Mouse (Mus musculus) heart, postnatal 0 days (tissue): ENCODE results near the gene Tex9. TPM values are rescaled to one million over a fixed set of nuclear protein-coding genes. Genes with fewer than 3 reads are reported as not detected.

Experiments used
- ATAC-seq: fragments of 200-750 bp; cut with Nextera tagmentation; 2 replicates; pipeline ENCODE4 v1.8.0; 2017; ENCODE audit warnings: low read depth, moderate number of reproducible peaks, moderate library complexity; ENCODE audit not compliant: insufficient read depth
- DNase-seq: peaks from one replicate; pipeline ENCODE4 v3.0.0-alpha.2; 2016; ENCODE audit warnings: low spot score
- H3K27ac ChIP-seq: fragments of 300-500 bp; sonication (generic); 2 replicates; pipeline ENCODE4 v1.5.1; 2014; ENCODE audit warnings: low read depth, mild to moderate bottlenecking
- H3K27me3 ChIP-seq: fragments of 300-500 bp; sonication (generic); 2 replicates; pipeline ENCODE4 v1.6.1; 2014; ENCODE audit warnings: low read length, mixed read lengths; ENCODE audit not compliant: control insufficient read depth, insufficient read depth
- H3K36me3 ChIP-seq: fragments of 300-500 bp; sonication (generic); replicated peaks from 2 replicates; pipeline ENCODE4 v1.6.1; 2014; ENCODE audit warnings: low read length, mixed read lengths; ENCODE audit not compliant: control insufficient read depth, insufficient read depth
- H3K4me1 ChIP-seq: fragments of 300-500 bp; sonication (generic); 2 replicates; pipeline ENCODE4 v1.6.1; 2014; ENCODE audit warnings: antibody characterized with exemption; ENCODE audit not compliant: control insufficient read depth, insufficient read depth
- H3K4me2 ChIP-seq: fragments of 300-500 bp; sonication (generic); 2 replicates; pipeline ENCODE4 v1.6.1; 2014; ENCODE audit warnings: low read depth, mild to moderate bottlenecking, low read length, moderate library complexity
- H3K4me3 ChIP-seq: fragments of 300-500 bp; sonication (generic); 2 replicates; pipeline ENCODE4 v1.5.1; 2014; ENCODE audit warnings: low read depth, low read length
- H3K9ac ChIP-seq: fragments of 300-500 bp; sonication (generic); replicated peaks from 2 replicates; pipeline ENCODE4 v1.6.1; 2014; ENCODE audit warnings: low read depth, low read length, mixed read lengths
- H3K9me3 ChIP-seq: fragments of 300-500 bp; sonication (generic); replicated peaks from 2 replicates; pipeline ENCODE4 v1.6.1; 2016; ENCODE audit warnings: low read length; ENCODE audit not compliant: control insufficient read depth
- CTCF ChIP-seq: IDR thresholded peaks from 2 replicates; pipeline ENCODE4 v1.5.1; 2016; ENCODE audit warnings: antibody characterized with exemption, control low read depth, low read depth
- EP300 ChIP-seq: IDR thresholded peaks from 2 replicates; pipeline ENCODE4 v1.6.1; 2016; ENCODE audit warnings: antibody characterized with exemption, low read depth
- WGBS: fragments of 180-500 bp; shearing (Covaris S2); extraction: QIAGEN DNeasy Blood & Tissue Kit; methylation state at CpG from one replicate; pipeline ENCODE4 v1.1.7; 2014; 5-methylcytosine and 5-hydroxymethylcytosine counted together
- polyA plus RNA-seq: library from polyadenylated mRNA; unstranded; fragments of >200 nt; fragmentation: Nextera tagmentation; extraction: Ambion mirVana; gene quantifications from 2 replicates; pipeline ENCODE4 v1.2.1, GENCODE M21; 2015
- total RNA-seq: library from RNA; depleted of rRNA; stranded (reverse); fragments of >200 nt; gene quantifications from 2 replicates; pipeline ENCODE4 v1.2.3, GENCODE M21; 2014; ENCODE audit warnings: low replicate concordance

The Tex9 gene
- total and polyA plus RNA-seq, 2 experiments from 2014 or later = 0.76 to 6.3 TPM

GRCm38 (mm10) chr9:72520849-72521248, 28.8 kb upstream of the Tex9 start:
- Histone ChIP-seq H3K27ac (no peak overlapping the region), H3K4me2 (no peak overlapping the region), H3K4me1 (no peaks in the 10 kb centered on the region), H3K4me3 (no peak overlapping the region), H3K9me3 (no peaks in the 10 kb centered on the region), H3K27me3 (no peaks in the 10 kb centered on the region), H3K9ac (no peak overlapping the region), H3K36me3 (no peaks in the 10 kb centered on the region)
- ATAC-seq (no peak), DNase-seq (no peak)
- no peak for TF ChIP-seq CTCF
- no peak for TF ChIP-seq EP300

- Histone ChIP-seq H3K4me1 (no peaks in the 10 kb centered on the region), H3K27ac (no peak overlapping the region), H3K36me3 (no peaks in the 10 kb centered on the region), H3K9me3 (no peaks in the 10 kb centered on the region), H3K4me2 (no peak overlapping the region), H3K9ac (no peak overlapping the region), H3K4me3 (no peak overlapping the region), H3K27me3 (no peaks in the 10 kb centered on the region)
- no peak for ATAC-seq
- no peak for DNase-seq
- TF ChIP-seq CTCF = no peak
- no peak for TF ChIP-seq EP300
Measured at GRCm38 (mm10) chr9:72519246-72519645, 27.2 kb upstream of the Tex9 start.

DNA sequence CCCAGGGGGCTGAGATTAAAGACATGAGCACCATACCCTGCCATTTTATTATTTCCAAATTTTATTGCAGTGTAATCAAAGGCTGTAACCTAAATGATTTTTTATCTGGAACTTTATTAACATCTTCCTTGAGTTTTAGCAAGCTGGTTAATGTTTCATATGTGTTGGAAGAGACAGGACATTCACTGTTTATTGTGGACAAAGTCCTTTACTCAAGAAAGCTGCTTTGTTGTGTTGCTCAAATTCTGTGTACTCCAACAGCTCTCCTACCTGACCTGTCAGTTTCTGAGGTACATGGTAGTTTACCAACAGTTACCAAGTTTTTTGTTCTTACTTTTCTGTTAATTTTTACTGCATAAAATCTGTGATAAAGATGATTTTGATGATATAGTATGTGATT, 23.4 kb upstream of the Tex9 start:
- H3K4me2 ChIP-seq = no peak overlapping the region
- TF ChIP-seq CTCF (no peak), EP300 (no peak)

GRCm38 (mm10) chr9:72512229-72512981, 20.4 kb upstream of the Tex9 start:
- no peaks in the 10 kb centered on the region for H3K9me3 ChIP-seq
- no peak overlapping the region for H3K4me2 ChIP-seq
- no peaks in the 10 kb centered on the region for H3K4me1 ChIP-seq
- H3K4me3 ChIP-seq = no peak overlapping the region
- H3K27me3 ChIP-seq = no peaks in the 10 kb centered on the region
- DNase-seq (no peak), ATAC-seq (no peak)
- TF ChIP-seq EP300 (no peak), CTCF (no peak)
- 64% methylated on average over 11 of the region's 11 CpGs for WGBS
- no peak overlapping the region for H3K9ac ChIP-seq
- no peaks in the 10 kb centered on the region for H3K36me3 ChIP-seq
- no peak overlapping the region for H3K27ac ChIP-seq

More for the DNA sequence above, 23.4 kb upstream of the Tex9 start:
- Histone ChIP-seq H3K27ac (no peak overlapping the region), H3K4me3 (no peak overlapping the region), H3K36me3 (no peaks in the 10 kb centered on the region), H3K27me3 (no peaks in the 10 kb centered on the region), H3K4me1 (no peaks in the 10 kb centered on the region), H3K9me3 (no peaks in the 10 kb centered on the region), H3K9ac (no peak overlapping the region)
- DNase-seq = no peak
- no peak for ATAC-seq

DNA sequence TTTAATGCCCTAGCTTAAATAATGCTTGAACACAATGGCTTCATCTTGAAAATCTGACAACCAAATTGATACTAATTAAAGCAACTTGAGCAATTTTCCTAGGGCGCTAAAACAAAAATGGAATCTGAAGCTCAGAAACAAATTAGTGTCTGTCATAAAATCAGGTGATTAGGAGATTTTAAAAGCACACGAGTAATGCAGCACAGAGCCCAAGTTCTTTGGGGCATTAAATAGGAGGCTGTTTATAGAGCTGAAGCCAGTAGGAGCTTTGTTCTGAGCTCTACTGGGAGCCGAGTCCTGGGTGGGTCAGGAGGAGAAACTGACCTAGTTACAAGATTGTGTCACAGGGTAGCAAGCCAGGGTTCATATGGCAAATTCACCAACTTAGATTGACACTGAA, 5.2 kb upstream of the Tex9 start:
- H3K4me2 ChIP-seq = no peak overlapping the region
- no peaks in the 10 kb centered on the region for H3K36me3 ChIP-seq
- H3K27ac ChIP-seq = no peak overlapping the region
- DNase-seq (no peak), ATAC-seq (no peak)
- TF ChIP-seq CTCF (no peak), EP300 (no peak)
- no peak overlapping the region for H3K9ac ChIP-seq
- H3K27me3 ChIP-seq = no peaks in the 10 kb centered on the region
- WGBS = 81% methylated on average over 3 of the region's 3 CpGs
- no peak overlapping the region for H3K4me3 ChIP-seq
- no peaks in the 10 kb centered on the region for H3K9me3 ChIP-seq
- peaks cover 3% of the 10 kb centered on the region; the same call in 1 of the 2 replicates for H3K4me1 ChIP-seq

GRCm38 (mm10) chr9:72496691-72497090, 4.7 kb upstream of the Tex9 start:
- ATAC-seq (no peak), DNase-seq (no peak)
- Histone ChIP-seq H3K36me3 (no peaks in the 10 kb centered on the region), H3K27ac (no peak overlapping the region), H3K9ac (no peak overlapping the region), H3K4me1 (peaks cover 6% of the 10 kb centered on the region; the same call in 1 of the 2 replicates), H3K9me3 (no peaks in the 10 kb centered on the region), H3K27me3 (no peaks in the 10 kb centered on the region), H3K4me2 (no peak overlapping the region), H3K4me3 (no peak overlapping the region)
- WGBS = 73% methylated on average over 2 of the region's 2 CpGs
- TF ChIP-seq CTCF = no peak
- no peak for TF ChIP-seq EP300
